Comparison of ENCODE assay signal across 16 mouse cellular contexts in the genomic region with DNA sequence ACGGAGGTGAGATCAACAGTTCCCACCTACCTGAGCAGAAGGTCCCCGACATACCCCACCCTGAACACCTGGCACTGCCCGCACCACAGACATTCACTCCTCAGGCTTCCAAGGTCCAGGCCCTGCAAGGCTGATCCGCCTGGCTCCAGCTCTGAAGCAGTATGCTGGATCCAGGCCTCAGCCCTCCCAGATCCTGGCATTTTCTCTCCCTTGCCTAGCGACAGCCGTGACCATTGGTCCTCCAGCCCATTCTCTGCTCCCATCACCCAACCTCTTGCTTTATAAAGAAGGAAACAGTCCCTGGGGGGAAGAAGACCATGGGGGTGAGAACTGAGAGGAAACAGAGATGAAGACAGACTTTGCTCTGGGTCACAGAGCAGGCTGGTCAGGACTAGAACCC. TPM values are rescaled to one million over a fixed set of nuclear protein-coding genes. Genes with fewer than 3 reads are reported as not detected.
DNase-seq lines count a peak whose midpoint lies in the region; ATAC-seq and TF ChIP-seq lines count a peak whose summit lies in the region.
"Had no signal": no experiment of that assay in that cellular context is flagged by ENCODE, and none has a peak within 500 bp of the region (broad histone marks: within the 10 kb centered on the region; RNA-seq: fewer than 3 reads in every experiment).

No protein-coding gene starts in this region.

- H3K27me3 ChIP-seq in neural tube, embryonic 14.5 days (ENCODE audit: control insufficient read depth, insufficient read depth, low read length): no peaks in the 10 kb centered on the region
- H3K27me3 ChIP-seq in thymus, adult 2 months (ENCODE audit: control insufficient read depth, insufficient read depth, low read length): no peaks in the 10 kb centered on the region

- no peak for TF ChIP-seq POLR2A in thymus, adult 2 months (IDR thresholded peaks at IDR 0.05; ENCODE audit: control insufficient read depth, extremely low read depth, insufficient read depth, low read length, poor library complexity)

- TF ChIP-seq CTCF in layer of hippocampus, adult 2 months (conservative IDR thresholded peaks at IDR 0.05): no peak
- TF ChIP-seq CTCF in thymus, adult 2 months (IDR thresholded peaks at IDR 0.05; ENCODE audit: borderline replicate concordance, control insufficient read depth, extremely low read depth, insufficient read depth, low read length, poor library complexity): no peak

- H3K27ac ChIP-seq in layer of hippocampus, adult 2 months: peak overlapping the region; percentile 87
- peak overlapping the region; percentile 36 for H3K27ac ChIP-seq in neural tube, embryonic 14.5 days (ENCODE audit: low read depth, low read length)
- no peak overlapping the region for H3K27ac ChIP-seq in thymus, adult 2 months (ENCODE audit: control insufficient read depth, insufficient read depth, low read length)

- H3K9me3 ChIP-seq in neural tube, embryonic 14.5 days (ENCODE audit: control insufficient read depth, low read length): no peaks in the 10 kb centered on the region

- no peaks in the 10 kb centered on the region for H3K4me1 ChIP-seq in neural tube, embryonic 14.5 days (ENCODE audit: control insufficient read depth, insufficient read depth, low read length)
- no peaks in the 10 kb centered on the region for H3K4me1 ChIP-seq in thymus, adult 2 months (replicated peaks; ENCODE audit: control insufficient read depth, insufficient read depth, low read length)

- no peak overlapping the region for H3K4me3 ChIP-seq in layer of hippocampus, adult 2 months
- H3K4me3 ChIP-seq in neural tube, embryonic 14.5 days (ENCODE audit: low read depth, low read length): no peak overlapping the region
- no peak overlapping the region for H3K4me3 ChIP-seq in thymus, adult 2 months (ENCODE audit: control insufficient read depth, insufficient read depth, low read length)
- H3K4me3 ChIP-seq: erythroblast, embryonic 14.5 days had no signal

- H3K9ac ChIP-seq in neural tube, embryonic 14.5 days (replicated peaks; ENCODE audit: low read depth, low read length): no peak overlapping the region

- H3K36me3 ChIP-seq in neural tube, embryonic 14.5 days (ENCODE audit: control insufficient read depth, insufficient read depth, low read length): no peaks in the 10 kb centered on the region
- no peaks in the 10 kb centered on the region for H3K36me3 ChIP-seq in thymus, adult 2 months (ENCODE audit: control insufficient read depth, insufficient read depth, low read length)

- WGBS in neural tube, embryonic 14.5 days: 78% methylated on average over 6 of the region's 6 CpGs
- 95% methylated on average over 6 of the region's 6 CpGs for WGBS in thymus, adult 2 months

- ATAC-seq in neural tube, embryonic 14.5 days (ENCODE audit: low read depth): peak; percentile 41; the same call in 1 of the 2 replicates

- DNase-seq in cerebellum, adult 9-10 months: peak; percentile 51
- no peak for DNase-seq in cerebellum, postnatal 4 days (ENCODE audit: low spot score in 2 of 2)
- DNase-seq in layer of hippocampus, adult 2 months (ENCODE audit: low spot score in 2 of 2): no peak
- no peak for DNase-seq in layer of hippocampus, adult 9-10 months (ENCODE audit: low spot score)
- DNase-seq in cerebellum, postnatal 25 days: peak; percentile 59
- DNase-seq in c-Kit-positive CD71-positive TER-119-positive erythroid progenitor cells, embryonic 14.5 days (ENCODE audit: low spot score): no peak
- no peak for DNase-seq in thymus, adult 2 months
- DNase-seq: heart, postnatal 36 days; kidney, adult 8-10 months; spleen, adult 18-20 months had no signal

- no peak overlapping the region for H3K4me2 ChIP-seq in neural tube, embryonic 14.5 days (ENCODE audit: low read depth, low read length)

RNA-seq across cellular contexts. Expression of a gene that starts 37.0 kb away (rescaled TPM):
- total RNA-seq in layer of hippocampus, adult 2 months (2021): 10 to 100 TPM; 13.6 to 15.9 TPM
- polyA plus RNA-seq in neural tube, embryonic 14.5 days (2014; fragmentation: Nextera tagmentation; extraction: Ambion mirVana): 8.5 and 12.7 TPM in 2 replicates
- polyA plus RNA-seq in thymus, adult 2 months (2012; rRNA removed): 12.7 and 13.7 TPM in 2 replicates

RNA-seq across cellular contexts. Expression of a gene that starts 50.3 kb away (rescaled TPM):
- total RNA-seq in layer of hippocampus, adult 2 months (2021): 10 to 100 TPM; 36.2 to 40.6 TPM
- 32.5 and 44.7 TPM in 2 replicates for polyA plus RNA-seq in neural tube, embryonic 14.5 days (2014; fragmentation: Nextera tagmentation; extraction: Ambion mirVana)
- 2.3 and 4.0 TPM in 2 replicates for polyA plus RNA-seq in thymus, adult 2 months (2012; rRNA removed)
- total RNA-seq: megakaryocyte, adult 5-6 weeks had no signal

RNA-seq across cellular contexts. Expression of a gene that starts 58.2 kb away (rescaled TPM):
- not detected for total RNA-seq in layer of hippocampus, adult 2 months (2021)
- 0.46 TPM in 1 of 2 replicates, not detected in the other for polyA plus RNA-seq in neural tube, embryonic 14.5 days (2014; fragmentation: Nextera tagmentation; extraction: Ambion mirVana)
- polyA plus RNA-seq in thymus, adult 2 months (2012; rRNA removed): 0.19 and 0.38 TPM in 2 replicates
- total RNA-seq: gastrocnemius, adult 8-10 months; heart, postnatal 36 days; liver, adult 2 months; megakaryocyte, adult 5-6 weeks had no signal
- polyA plus RNA-seq: erythroblast, embryonic 14.5 days; liver, adult 2 months; neural tube, embryonic 11.5 days had no signal

Comparison
In these comparisons a context has a peak if more than half of its experiments do, and no peak if none do; other contexts are left out.
1. DNase-seq: peak in cerebellum, adult 9-10 months (single experiment) and cerebellum, postnatal 25 days (2 of 2); none in cerebellum, postnatal 4 days (0 of 2), layer of hippocampus, adult 2 months (0 of 2), layer of hippocampus, adult 9-10 months (single experiment), c-Kit-positive CD71-positive TER-119-positive erythroid progenitor cells, embryonic 14.5 days (single experiment) and thymus, adult 2 months (single experiment).